Mouse (Mus musculus): ENCODE results near the gene Vav3.
A peak's percentile ranks its signal among the peaks of the same experiment; 100 is the strongest.

Vav3 gene

GRCm38 (mm10) chr3:109574161-109574560, 233.7 kb downstream of the Vav3 start:
- DNase-seq (ENCODE audit: low read depth, low spot score) = no peak

DNA sequence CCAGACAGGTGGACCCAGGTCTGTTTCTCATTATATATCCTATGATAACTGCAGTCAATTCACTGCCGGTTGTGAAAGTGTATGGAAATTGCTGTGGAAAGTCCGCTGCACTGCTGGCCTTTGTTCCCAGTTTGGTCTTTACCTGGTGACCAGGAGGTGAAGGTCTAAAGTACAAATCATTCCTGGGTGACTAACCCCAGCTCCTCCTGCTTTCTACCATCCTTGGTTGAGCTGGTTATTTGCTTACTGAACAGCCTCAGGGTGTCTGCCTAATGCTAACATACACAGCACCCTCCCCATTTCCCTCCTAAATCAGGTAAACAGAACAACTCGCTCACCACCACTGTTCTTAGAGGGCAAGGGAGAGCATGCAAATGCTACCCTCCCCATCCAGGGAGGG, 237.9 kb downstream of the Vav3 start:
- no peak for DNase-seq (ENCODE audit: low read depth, low spot score)

DNA sequence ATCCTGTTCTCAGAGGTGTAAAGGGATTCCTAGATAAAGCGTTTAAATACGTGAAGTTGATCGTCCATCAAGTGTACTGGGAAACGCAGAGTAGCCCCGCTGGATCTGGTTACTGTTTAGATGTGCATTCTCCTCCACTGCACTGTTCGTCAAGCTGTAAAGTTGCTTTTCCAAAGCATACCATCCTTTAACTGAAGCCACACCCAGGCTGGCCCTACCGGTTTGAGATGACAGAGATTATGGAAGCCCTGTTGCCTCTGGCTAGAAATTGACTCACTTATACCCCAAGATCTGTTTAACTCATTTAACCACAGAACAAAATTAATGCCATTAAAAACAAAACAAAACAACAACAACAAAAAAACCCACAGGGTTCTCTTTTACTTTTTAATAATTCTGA, 238.5 kb downstream of the Vav3 start:
- DNase-seq (ENCODE audit: low read depth, low spot score) = no peak

- no peak for DNase-seq (ENCODE audit: low read depth, low spot score)
Observed at GRCm38 (mm10) chr3:109585946-109586345, 245.5 kb downstream of the Vav3 start.

GRCm38 (mm10) chr3:109592970-109593369, 252.5 kb downstream of the Vav3 start:
- DNase-seq (ENCODE audit: low read depth, low spot score) = no peak

DNA sequence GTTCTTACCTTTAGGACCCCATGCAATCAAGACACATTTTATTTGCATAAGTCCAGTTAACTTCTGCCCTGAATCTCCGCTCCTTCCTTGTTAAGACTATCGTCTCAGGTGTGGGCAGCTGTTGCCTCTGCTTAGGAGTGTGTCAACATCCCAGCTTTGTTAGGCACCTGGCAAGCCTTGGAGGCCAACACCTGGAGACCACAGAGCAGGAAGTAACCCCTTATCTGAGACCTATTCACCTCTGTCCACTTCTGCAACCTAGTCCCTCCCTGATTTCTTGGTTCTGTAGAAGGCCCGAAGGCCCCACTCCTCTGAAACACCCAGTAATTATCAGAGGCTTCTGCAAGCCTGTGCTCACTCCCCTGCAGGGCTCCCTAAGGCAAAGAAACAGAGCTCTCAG, 255.6 kb downstream of the Vav3 start:
- no peak for DNase-seq (ENCODE audit: low read depth, low spot score)

- DNase-seq (ENCODE audit: low read depth, low spot score) = no peak
Observed at GRCm38 (mm10) chr3:109600699-109601451, 260.4 kb downstream of the Vav3 start.

DNA sequence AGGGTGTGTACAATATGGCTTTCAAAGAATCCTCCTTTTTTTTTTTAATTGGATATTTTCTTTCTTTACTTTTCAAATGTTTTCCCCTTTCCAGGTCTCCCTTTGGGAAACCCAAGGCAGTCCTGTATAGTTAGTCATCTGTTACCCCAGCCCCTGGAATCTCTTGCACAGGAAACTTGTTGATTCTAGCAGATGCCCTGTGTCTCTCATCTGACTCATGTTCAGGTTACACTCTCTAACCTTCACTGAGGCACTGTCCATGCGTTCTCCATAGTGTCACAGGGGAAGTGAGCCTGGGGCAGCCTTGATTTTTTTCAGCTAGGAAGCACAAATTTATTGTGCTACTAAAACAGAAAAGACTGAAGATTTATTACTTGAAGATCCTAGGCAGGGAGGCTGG, 262.3 kb downstream of the Vav3 start:
- DNase-seq (ENCODE audit: low read depth, low spot score) = no peak

- no peak for DNase-seq (ENCODE audit: low read depth, low spot score)
Observed at GRCm38 (mm10) chr3:109606121-109606520, 265.7 kb downstream of the Vav3 start.

DNA sequence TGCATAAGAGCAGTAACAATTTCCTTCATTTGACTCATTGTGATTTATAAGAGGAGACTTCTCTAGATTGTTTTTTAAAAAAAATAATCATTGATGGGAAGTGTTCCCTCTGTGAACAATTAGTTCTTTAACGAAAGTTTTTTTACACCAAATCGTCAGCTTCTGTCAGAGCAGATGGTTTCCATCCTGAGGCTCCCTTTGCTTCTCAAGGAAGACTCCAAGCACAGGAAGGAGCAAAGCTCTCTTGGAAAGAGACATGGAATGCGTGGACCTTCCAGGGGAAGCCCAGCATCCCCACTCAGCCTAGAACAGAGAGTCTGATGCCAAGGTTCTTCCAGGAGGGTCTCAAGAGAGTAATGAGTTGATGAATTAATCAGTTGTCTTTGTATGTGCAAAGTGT, 281.3 kb downstream of the Vav3 start:
- DNase-seq (ENCODE audit: low read depth, low spot score) = no peak

- no peak for DNase-seq (ENCODE audit: low read depth, low spot score)
Observed at GRCm38 (mm10) chr3:109622361-109622760, 281.9 kb downstream of the Vav3 start.

DNA sequence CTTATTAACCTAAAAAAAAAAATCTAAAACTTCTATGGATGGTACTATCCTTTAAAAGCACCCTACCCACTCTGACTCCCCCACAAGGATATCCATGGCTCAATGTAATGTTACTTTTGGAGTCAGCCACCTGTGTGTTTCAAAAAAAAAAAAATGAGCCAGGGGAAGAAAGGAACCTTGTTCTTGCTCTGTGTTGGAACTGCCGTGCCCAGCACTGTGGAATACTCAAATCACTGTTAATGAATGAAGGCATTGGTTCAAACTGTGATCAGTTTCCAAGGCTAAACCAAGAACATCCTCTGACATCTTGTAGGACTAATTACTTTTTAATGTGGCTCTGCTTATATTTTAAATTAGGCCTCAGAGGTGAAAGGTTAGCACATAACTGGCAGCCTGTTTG, 282.4 kb downstream of the Vav3 start:
- DNase-seq (ENCODE audit: low read depth, low spot score) = no peak

GRCm38 (mm10) chr3:109623770-109624169, 283.3 kb downstream of the Vav3 start:
- DNase-seq (ENCODE audit: low read depth, low spot score) = no peak

DNA sequence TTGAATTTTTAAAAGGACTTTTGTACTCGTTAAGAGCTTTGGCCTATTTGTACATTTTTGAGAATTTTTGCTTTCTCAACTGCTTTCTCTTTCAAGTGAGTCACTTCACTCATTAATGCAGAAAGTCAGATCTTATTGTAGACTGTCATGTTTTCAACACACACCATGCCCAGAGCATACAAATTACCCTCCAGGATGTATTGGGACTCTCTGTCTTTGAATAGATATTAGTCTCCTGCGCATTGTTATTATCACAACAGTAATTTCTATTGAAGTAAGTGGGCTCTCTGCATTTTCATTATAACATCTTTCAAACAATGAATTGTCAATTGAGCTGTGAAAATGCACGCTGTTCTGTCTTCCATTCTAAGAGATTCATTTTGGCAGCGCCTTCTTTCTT, 295.6 kb downstream of the Vav3 start:
- no peak for DNase-seq (ENCODE audit: low read depth, low spot score)

DNA sequence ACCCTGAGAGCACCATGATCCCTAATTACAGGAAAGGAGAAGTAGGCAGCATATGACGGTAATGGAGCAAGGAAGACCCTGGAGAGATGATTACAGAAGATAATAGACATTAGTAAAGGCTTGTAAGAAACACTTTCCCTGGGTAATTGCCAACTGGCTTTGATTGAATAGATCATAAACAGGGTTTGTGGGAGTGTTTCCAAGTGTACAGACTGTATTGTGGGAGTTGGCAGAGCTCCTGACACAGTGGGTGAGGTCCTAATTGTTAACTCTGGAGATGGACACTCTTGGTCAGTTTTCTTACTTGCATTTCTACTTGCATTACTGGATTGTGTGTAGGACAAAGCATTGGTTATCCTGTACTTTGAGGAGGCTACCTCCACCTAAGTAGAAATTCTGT, 298.9 kb downstream of the Vav3 start:
- no peak for DNase-seq (ENCODE audit: low read depth, low spot score)

DNA sequence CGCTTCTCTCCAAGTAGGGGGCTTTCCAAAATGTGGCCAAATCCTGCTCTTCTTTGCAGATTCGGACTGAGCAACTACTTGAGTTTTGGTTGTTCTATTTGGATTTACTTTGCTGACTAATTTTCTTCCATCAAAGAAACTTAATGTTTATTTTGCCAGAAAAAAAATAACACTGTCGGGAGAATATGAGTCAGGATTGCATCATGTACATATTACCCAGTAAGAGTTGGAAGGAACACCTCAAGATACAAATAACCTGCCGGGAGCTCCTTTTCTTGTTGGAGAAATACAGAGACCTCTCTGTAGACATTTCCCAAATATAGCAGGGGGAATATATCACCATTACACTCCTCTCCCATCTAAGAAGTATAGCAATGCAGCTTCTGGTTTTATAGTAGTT, 300.3 kb downstream of the Vav3 start:
- no peak for DNase-seq (ENCODE audit: low read depth, low spot score)

- DNase-seq (ENCODE audit: low read depth, low spot score) = no peak
Observed at GRCm38 (mm10) chr3:109648242-109648641, 307.8 kb downstream of the Vav3 start.

GRCm38 (mm10) chr3:109651479-109651878, 311.0 kb downstream of the Vav3 start:
- DNase-seq (ENCODE audit: low read depth, low spot score) = no peak

GRCm38 (mm10) chr3:109652860-109653631, 312.6 kb downstream of the Vav3 start:
- DNase-seq (ENCODE audit: low read depth, low spot score) = peak; percentile 12

GRCm38 (mm10) chr3:109654386-109654785, 313.9 kb downstream of the Vav3 start:
- DNase-seq (ENCODE audit: low read depth, low spot score) = no peak

DNA sequence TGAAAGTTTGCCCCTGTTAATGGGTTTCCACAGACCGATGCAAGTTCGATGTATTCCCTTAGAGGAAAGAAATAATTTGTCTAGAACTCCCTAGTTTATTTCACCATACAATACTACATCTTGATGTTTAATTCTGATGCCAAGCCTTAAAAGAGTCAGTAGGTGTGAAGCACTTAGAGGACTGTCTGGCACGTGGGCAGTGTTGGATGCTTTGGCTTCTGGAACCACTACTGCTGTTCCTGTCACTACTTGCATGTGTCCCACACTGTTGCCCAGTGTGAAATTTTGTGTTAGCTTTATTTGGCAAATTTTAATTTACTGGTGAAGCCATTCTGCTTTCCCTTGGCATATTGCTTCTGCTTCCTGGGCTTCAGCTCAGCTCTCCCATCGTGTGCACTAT, 331.3 kb downstream of the Vav3 start:
- DNase-seq (ENCODE audit: low read depth, low spot score) = no peak

DNA sequence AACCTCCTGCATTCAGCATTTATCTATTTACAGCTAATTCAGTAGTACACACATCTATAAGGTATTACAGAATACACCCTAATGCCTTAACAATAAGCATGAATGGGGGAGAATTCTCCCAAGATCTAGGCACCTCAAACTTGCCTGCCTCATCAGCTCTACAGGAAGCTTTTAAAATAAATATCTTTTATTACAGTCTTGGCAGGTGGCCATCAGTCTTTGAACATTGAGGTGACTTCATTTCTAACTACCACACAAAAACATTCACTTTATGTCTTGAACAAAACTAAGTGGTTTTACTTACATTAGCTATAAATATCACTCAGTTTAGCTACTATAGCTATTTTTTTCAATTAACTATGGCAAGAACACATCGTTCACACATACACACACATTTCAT, 332.5 kb downstream of the Vav3 start:
- no peak for DNase-seq (ENCODE audit: low read depth, low spot score)

DNA sequence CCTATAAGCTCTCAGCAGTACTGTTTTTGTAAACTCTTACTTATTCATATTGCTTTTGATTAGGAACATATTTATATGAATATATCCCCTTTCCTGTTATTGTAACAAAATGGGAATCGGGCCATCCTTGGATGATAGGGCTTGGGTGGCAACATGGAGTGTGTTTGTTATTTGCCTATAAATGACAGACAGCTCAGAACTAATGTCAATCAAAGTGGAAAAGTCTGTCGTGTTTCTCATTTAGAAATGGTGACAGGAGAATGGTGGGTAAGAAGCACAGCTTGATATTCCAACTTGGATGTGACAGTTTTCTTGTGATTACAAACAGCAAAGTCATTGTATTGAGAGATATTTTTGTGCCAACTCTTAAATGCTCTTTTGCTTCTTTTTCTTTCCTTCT, 339.8 kb downstream of the Vav3 start:
- no peak for DNase-seq (ENCODE audit: low read depth, low spot score)

Data from mesoderm, embryonic 11.5 days (tissue).